Mouse (Mus musculus): ENCODE results near the gene Kbtbd8.

- TF ChIP-seq POLR2A (IDR thresholded peaks at IDR 0.05; ENCODE audit: insufficient read depth, low read length) = no peak
- no peak for TF ChIP-seq CTCF (IDR thresholded peaks at IDR 0.05; ENCODE audit: low read depth, low read length)
Measured at GRCm38 (mm10) chr6:95103706-95104105, 13.3 kb upstream of the Kbtbd8 start.
